Mouse (Mus musculus): ENCODE results near the gene Nrros.

GRCm38 (mm10) chr16:32153976-32154375 is 11.4 kb downstream of the Nrros start:
- TF ChIP-seq POLR2A (IDR thresholded peaks at IDR 0.05; ENCODE audit: extremely low read depth, insufficient read depth, low read length), result no peak
- no peak for TF ChIP-seq CTCF (IDR thresholded peaks at IDR 0.05; ENCODE audit: low read depth, low read length)
